Mouse (Mus musculus) regulatory T cell (primary cell): ENCODE measurements around the gene Zfp607b.

Experiments
- in situ Hi-C: fragments of 300-600 bp; cut with MboI, MseI; formaldehyde crosslinking; loops from one replicate; pipeline ENCODE4 v1.15.1; 2025; ENCODE audit warnings: high pct_unique_total_duplicates

Zfp607b gene

GRCm38 (mm10) chr7:27685220-27685619 is 3.9 kb upstream of the Zfp607b start:
- in situ Hi-C loops, result no loop called here

- in situ Hi-C loops, result no loop called here
Measured at GRCm38 (mm10) chr7:27685681-27686080, 3.5 kb upstream of the Zfp607b start.

- in situ Hi-C loops, result no loop called here
Measured at GRCm38 (mm10) chr7:27687043-27687442, 2.1 kb upstream of the Zfp607b start.

- in situ Hi-C loops, result no loop called here
Measured at GRCm38 (mm10) chr7:27687836-27688235, 1.3 kb upstream of the Zfp607b start.

GRCm38 (mm10) chr7:27688246-27688788 is 823 bp upstream of the Zfp607b start:
- in situ Hi-C loops, result no loop called here

GRCm38 (mm10) chr7:27691076-27691475 is 1.9 kb downstream of the Zfp607b start:
- in situ Hi-C loops, result loop anchor here (5.0 kb wide), 1 partner anchor 41 kb away; the partner anchor contains the start of gene Zfp60

- in situ Hi-C loops, result no loop called here
Measured at GRCm38 (mm10) chr7:27696711-27697110, 7.6 kb downstream of the Zfp607b start.

- in situ Hi-C loops, result no loop called here
Measured at GRCm38 (mm10) chr7:27710402-27710801, 21.3 kb downstream of the Zfp607b start.

- in situ Hi-C loops, result no loop called here
Measured at GRCm38 (mm10) chr7:27721951-27722350, 32.8 kb downstream of the Zfp607b start.

- in situ Hi-C loops, result no loop called here
Measured at GRCm38 (mm10) chr7:27725566-27726538, 36.7 kb downstream of the Zfp607b start.

GRCm38 (mm10) chr7:27727471-27727870 is 38.3 kb downstream of the Zfp607b start:
- in situ Hi-C loops, result no loop called here

- in situ Hi-C loops, result loop anchor here (5.0 kb wide), 1 partner anchor 39 kb away; no protein-coding TSS in a partner anchor
Measured at GRCm38 (mm10) chr7:27731281-27731883, 42.2 kb downstream of the Zfp607b start, which contains the start of gene Zfp60. TSS of gene Zfp60 (plus strand) at chr7:27731389.

- in situ Hi-C loops, result loop anchor here (5.0 kb wide), 1 partner anchor 40 kb away; no protein-coding TSS in a partner anchor
Measured at GRCm38 (mm10) chr7:27731946-27732345, 42.8 kb downstream of the Zfp607b start.

- in situ Hi-C loops, result loop anchor here (5.0 kb wide), 1 partner anchor 40 kb away; no protein-coding TSS in a partner anchor
Measured at GRCm38 (mm10) chr7:27732508-27732907, 43.4 kb downstream of the Zfp607b start.

GRCm38 (mm10) chr7:27735457-27735856 is 46.3 kb downstream of the Zfp607b start:
- in situ Hi-C loops, result loop anchor here (5.0 kb wide), 1 partner anchor 127 kb away; no protein-coding TSS in a partner anchor
